Mouse (Mus musculus) spleen, adult 18-20 months (tissue): ENCODE measurements at regions not wholly inside any gene's neighbourhood (a gene's known extent, or its start where the extent isn't known, plus 50 kb on each side); places are given as distances from the start of the nearest gene placed in this dataset.
A peak's percentile ranks its signal among the peaks of the same experiment; 100 is the strongest.

Experiments used
- DNase-seq, 2 experiments: peaks; one replicate each; pipeline ENCODE4 v3.0.0; 2022; ENCODE audit warnings: mixed read lengths in 2 of 2

GRCm38 (mm10) chr19:21214253-21214652 lies 57.8 kb upstream of the Zfand5 start:
- no peak for DNase-seq

GRCm38 (mm10) chr19:21193461-21193860 lies 78.6 kb upstream of the Zfand5 start:
- no peak for DNase-seq

GRCm38 (mm10) chr19:21192576-21192975 lies 79.5 kb upstream of the Zfand5 start:
- no peak for DNase-seq

DNA sequence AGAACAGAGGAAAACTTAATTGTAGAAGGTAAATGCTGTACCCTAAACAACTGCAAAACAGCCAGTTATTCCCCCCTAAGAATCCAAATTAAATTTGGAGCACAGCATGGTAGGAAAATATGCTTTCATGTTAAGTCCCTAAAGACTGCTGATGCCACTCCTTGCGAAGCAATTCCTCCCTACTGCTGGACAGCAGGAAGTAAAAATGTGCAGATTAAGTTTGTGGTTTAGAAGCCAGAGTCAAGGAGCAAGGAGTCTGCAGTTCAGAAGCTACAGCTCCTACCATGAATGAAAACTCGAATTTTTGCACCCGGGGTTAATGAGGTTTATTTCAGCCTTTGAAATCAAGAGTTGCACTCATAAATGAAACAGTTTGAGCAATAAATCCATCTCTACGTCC lies 82.9 kb upstream of the Zfand5 start:
- DNase-seq, result no peak

GRCm38 (mm10) chr19:21186656-21187055 lies 85.4 kb upstream of the Zfand5 start:
- DNase-seq, result no peak

DNA sequence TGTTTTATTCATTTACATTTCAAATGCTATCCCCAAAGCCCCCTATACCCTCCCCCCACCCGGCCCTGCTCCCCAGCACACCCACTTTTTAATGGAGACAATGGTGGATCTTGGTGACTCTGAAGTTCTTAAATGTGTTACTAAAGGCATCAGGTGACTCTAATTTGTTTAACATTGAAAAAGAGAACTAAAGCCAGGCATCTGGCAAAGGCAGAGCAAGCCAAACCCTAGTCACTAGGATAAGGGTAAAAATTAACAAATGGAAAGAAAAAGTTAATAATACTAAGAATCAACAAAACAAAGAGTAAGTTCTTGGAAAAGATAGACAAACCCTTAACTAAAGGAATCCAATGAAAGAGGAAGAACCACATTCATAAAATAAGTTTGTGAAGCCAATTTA lies 86.1 kb upstream of the Zfand5 start:
- no peak for DNase-seq

DNA sequence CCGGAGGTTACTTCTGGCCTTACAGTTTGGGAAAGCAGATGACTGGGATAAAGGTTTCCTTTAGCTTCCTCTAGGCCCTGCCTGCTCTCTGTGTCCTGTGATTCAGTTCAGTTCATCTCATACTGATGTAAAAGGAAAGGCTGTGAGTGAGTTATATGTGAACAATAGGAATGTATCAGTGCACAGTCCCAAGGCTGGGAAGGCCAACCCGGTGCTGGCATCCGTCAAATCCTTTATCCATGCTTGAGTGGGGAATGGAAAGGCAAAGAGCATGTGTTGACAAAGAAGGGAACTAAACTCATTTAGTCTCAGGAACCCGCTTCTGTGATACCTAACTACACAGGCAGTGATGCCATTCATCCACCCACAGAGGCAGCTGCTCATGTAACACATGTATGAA lies 89.0 kb upstream of the Zfand5 start:
- DNase-seq, result no peak

DNA sequence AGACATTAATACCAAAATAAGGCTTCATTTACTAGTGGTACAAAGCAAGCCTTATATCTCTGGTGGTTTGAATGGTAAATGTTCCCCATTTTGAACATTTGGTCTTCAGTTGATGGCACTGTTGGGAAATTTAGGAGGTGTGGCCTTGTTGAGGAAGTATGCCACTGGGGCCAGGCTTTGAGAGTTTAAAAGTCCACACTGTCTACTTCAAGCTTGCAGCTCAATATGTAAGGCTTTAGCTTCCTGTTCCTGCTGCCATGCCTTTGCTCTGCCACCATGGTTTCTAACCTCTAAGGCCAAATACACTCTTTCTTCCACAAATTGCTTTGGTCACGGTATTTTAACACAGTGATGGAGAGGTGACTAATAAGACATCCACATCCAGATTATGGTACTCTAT lies 92.2 kb upstream of the Zfand5 start:
- DNase-seq, result no peak

DNA sequence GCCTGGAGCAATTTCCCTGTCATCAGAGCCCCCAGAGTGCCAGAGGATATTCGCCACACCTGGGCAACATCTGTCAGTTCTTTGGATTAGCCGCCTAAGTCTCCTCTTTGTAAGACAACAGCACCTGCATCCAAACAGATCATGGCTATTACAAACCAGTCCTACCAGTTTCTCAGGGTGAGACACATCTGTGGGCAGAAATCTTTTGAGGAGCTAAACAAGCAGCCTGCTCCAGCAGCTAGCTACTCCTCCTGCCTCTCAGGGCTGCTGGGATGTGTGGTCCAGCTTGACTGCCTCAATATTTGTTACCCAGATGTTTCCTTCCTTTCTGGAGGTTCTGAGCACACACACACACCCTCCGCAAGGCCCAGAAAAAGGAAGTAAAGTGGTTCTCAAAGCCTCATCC lies 96.6 kb upstream of the Zfand5 start:
- DNase-seq, result peak in 1 of 2 experiments; percentile 5

DNA sequence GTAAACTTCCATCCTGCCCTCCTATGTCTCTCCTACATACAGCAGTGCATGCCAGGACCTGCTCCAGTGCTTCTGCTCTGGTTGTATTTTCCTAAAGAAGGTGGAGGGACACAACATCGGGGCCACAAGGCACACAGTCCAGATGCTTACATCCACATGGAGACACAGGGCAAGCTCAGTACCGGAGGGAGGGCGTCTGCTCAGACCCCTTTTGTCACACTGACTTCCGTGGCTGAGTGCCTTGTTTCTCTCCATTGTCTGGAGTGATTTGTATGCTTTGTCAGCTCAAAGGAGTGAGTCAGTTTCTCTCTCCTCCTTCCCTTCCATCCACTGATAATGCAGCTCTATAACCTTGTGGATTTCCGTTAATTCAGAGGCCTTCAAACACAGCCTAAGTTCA lies 97.4 kb upstream of the Zfand5 start:
- DNase-seq, result no peak

DNA sequence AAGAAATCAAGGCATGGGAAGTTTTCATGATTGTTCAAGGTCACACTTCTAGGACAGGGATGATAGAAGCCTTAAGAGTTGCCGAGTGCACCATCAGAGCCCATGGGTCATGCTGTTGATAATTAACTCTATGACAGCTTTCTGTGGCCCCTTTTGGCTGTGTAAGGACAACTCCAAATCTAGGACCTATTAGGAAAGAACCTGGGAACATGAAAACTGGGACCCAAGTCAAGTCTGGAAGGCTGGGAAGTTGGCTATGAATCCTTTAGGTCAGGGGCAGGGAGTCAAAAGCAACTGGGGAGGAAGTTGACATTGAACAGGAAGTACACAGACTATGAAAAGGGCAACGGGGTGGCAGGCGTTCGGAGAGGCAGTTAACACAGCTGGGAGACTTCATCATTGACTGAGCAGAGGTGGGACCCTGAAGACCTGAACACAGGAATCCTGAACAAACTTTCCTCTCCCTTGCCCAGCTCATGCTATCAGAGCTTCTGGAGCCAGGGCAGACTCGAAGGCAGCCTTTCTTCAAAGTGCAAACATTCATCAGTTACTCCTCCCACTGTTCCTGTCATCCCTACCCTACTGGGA lies 98.1 kb upstream of the Zfand5 start:
- DNase-seq, result peak in 1 of 2 experiments; percentile 16

- no peak for DNase-seq
These were observed 100.9 kb upstream of the Zfand5 start for GRCm38 (mm10) chr19:21171191-21171590.

DNA sequence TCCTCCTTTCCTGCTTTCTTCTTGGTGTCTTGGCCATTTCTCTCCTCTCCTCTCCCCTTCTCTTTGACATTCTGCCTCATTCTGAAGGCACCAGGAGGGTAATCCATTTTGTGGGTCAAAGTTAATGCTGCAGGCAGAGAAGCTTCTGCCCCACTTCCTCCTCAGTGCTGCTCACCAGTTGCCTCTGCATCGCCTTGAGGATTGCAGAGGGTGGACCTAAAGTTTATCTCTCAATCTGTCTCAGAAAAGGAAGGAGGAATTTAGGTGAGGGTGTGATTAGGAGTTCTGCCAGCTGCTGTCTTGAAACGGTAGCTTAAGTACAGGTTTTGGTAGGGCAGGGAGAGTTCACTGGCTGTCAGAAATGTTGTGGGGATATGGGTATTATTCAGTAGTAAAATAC lies 101.3 kb upstream of the Zfand5 start:
- DNase-seq, result no peak

GRCm38 (mm10) chr19:21166939-21167338 lies 105.1 kb upstream of the Zfand5 start:
- no peak for DNase-seq

GRCm38 (mm10) chr19:21166465-21166860 lies 105.6 kb upstream of the Zfand5 start:
- no peak for DNase-seq

GRCm38 (mm10) chr19:21165763-21166464 lies 106.2 kb upstream of the Zfand5 start:
- DNase-seq, result no peak

GRCm38 (mm10) chr19:21163978-21164377 lies 108.1 kb upstream of the Zfand5 start:
- DNase-seq, result no peak

DNA sequence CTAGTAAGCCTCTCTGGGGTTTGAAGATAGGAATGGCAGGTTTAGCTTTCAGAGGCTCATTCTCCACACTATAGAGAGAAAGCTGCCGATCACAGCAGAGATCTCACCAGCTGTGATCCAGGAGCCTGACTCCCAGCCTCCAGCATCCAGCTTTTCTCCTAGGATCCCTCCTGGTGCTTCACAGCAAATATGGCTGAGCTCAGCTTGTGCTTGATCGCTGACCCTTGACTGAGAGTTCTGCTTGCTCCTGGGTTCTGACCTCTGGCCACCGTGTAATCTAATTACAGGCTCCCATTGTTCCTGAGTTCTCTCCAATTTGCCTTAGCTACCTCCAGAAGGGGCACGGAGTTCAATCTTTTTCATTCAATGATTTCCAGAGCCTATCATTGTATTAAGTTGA lies 111.1 kb upstream of the Zfand5 start:
- no peak for DNase-seq

- no peak for DNase-seq
These were observed 112.6 kb upstream of the Zfand5 start for GRCm38 (mm10) chr19:21159189-21160137.

DNA sequence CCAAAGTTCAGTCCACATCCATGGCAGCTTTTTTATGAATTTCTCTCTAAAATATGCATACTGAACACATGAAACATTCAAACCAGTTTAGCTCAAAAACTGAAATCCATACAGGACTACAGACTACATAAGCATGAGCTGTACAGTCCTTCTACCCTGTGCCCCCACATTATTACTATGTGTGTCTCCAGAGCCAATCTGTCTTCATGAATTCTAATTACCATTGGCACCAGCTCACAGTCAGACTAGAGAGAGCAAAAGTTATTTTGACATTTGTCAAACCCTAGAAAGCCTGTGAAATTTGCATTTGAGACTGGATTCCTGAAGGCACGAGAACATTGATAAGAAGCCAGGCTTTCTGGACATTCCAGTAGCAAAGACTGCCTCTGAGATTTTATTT lies 117.9 kb upstream of the Zfand5 start:
- DNase-seq, result no peak

- DNase-seq, result no peak
These were observed 120.1 kb upstream of the Zfand5 start for GRCm38 (mm10) chr19:21152027-21152426.

- no peak for DNase-seq
These were observed 121.2 kb upstream of the Zfand5 start for GRCm38 (mm10) chr19:21150849-21151248.

GRCm38 (mm10) chr19:21150241-21150640 lies 121.8 kb upstream of the Zfand5 start:
- no peak for DNase-seq
